Mouse (Mus musculus): ENCODE results near the gene Olfr801. TPM values are rescaled to one million over a fixed set of nuclear protein-coding genes. Genes with fewer than 3 reads are reported as not detected.

Gene Olfr801
- total RNA-seq (2021) = not detected
- long read RNA-seq, experiment 1 = 0 reads
- long read RNA-seq, experiment 2 = 0 reads

DNA sequence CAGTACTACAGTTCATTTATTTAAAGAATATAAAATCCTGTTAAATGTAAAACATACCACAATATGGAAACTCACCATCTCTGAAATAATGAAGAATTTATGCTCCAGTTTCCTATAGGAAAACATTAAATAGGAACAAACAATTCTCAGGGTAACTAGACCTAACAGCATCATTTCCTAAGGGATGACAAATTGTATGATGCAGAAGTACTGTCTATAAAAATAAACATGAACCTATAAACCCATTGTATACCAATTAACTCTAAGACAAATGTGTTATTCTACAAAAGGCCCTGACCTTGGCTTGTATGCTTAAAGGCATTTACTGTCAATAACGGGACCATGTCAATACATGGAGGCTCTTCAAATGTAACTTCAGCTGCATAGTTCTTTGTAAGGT, at the start of gene Olfr801:
TSS of gene Olfr801 (minus strand) at position 101 of the 400 bp plus-strand sequence.
- intact Hi-C loops (cut with DNase I) = no loop called here
- no peak for DNase-seq

GRCm38 (mm10) chr10:129702910-129703309, 29.2 kb upstream of the Olfr801 start, which contains the start of gene Olfr804:
Gene Olfr804, plus strand, starts transcription at chr10:129703210.
- intact Hi-C loops (cut with DNase I) = no loop called here
- DNase-seq = no peak

GRCm38 (mm10) chr10:129694186-129694585, 20.5 kb upstream of the Olfr801 start, which contains the start of gene Olfr803:
Gene Olfr803, minus strand, starts transcription at chr10:129694286.
- no peak for DNase-seq
- intact Hi-C loops (cut with DNase I) = no loop called here

DNA sequence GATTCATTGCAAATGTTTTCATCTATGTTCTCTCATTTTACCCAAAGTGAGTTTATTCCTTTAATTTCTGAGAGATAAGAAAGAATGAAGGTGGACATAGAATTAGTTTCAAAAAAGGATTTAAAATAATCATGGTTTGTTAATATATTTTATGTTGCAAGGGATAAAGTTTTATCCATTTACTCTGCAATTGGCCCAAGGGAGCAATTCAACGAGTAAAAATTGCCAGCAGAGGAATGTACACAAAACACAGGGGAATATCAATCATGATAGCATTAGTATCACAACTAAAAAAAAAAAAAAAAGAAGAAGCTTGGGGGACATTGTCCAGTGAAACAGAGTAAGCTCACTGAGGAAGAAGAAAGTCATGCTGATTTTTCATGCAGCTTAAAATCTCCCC, 14.4 kb upstream of the Olfr801 start, which contains the start of gene Olfr802:
TSS of gene Olfr802 (minus strand) at position 101 of the 400 bp plus-strand sequence.
- intact Hi-C loops (cut with DNase I) = no loop called here
- DNase-seq = no peak

DNA sequence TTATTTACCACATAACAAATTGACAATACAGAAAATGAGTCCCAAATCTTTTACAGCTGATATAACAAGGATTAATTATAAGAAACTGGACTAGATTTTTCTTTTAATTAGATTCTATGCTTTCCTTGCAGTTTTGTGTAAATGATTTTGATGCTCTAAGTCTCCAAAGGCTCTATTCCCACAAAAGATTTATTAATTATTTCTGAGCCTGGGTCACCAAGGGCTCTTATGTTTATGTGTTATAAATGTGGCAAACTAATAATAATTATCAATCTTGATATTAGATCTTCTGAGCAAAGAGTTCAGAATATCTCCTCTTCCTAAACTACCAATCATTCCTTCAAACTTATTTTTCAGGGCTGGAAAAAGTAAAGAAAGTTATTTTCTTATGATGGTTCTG, 16.3 kb downstream of the Olfr801 start, which contains the start of gene Olfr800:
TSS of gene Olfr800 (plus strand) at position 301 of the 400 bp plus-strand sequence.
- intact Hi-C loops (cut with DNase I) = no loop called here
- DNase-seq = no peak

DNA sequence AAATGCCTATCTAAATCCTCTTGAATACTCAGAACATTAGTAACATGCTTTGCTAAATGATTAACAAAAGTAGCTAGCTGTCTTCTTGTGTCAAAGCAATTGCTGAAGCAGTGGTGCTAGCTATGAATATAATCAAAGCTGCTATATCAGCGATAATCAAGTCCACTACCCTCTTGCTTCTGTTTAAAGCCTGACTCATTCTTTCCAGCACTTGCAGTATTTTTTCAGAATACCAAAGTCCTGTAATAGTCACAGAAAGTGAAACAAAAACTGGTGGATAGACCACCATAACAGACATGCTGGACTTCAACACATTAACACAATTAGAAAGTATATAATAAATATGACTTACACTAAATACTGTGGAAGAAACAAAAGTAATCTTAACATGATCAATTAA, 21.9 kb downstream of the Olfr801 start:
- intact Hi-C loops (cut with DNase I) = no loop called here
- no peak for DNase-seq

DNA sequence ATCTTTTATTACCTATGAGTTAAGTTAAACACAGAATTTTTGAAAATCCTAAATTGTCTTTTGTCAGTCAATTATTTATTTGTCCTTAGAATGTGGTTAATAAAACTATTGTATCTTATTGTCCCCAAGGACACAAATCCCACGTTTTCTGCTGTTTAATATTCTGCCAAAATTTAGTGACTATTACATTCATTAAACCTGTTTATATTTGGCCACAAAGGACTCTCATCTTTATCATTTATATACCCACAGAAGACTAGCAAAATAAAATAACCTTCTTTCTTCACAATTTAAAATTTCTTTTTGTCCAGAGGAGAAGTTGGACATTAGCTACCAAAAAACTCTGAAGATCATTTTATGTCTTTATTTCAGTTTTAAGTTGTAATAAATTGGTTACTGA, 36.5 kb downstream of the Olfr801 start, which contains the start of gene Olfr799:
TSS of gene Olfr799 (plus strand) at position 301 of the 400 bp plus-strand sequence.
- intact Hi-C loops (cut with DNase I) = no loop called here
- DNase-seq = no peak

- intact Hi-C loops (cut with DNase I) = no loop called here
- no peak for DNase-seq
Observed at GRCm38 (mm10) chr10:129627834-129628233, 45.8 kb downstream of the Olfr801 start, which contains the start of gene Olfr798. Gene Olfr798, minus strand, starts transcription at chr10:129627934.

DNA sequence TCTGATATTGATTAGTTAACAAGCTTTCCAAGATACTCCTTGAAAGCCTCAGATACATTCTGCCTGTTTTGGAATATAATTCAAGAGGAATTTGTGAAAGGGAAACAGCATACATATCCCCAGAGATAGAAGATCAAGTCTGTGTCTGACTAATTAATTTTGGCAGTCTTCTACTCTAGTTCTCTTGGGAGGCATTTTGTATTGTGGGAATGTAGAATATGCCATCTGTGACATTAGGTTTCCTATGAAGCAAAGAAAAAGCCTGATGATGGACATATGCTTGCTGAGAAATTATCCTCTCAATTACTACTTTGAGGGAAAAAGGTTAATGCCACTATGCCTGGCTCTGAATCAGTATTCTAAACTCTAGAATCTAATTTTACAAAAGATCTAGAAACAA, 50.4 kb downstream of the Olfr801 start:
- intact Hi-C loops (cut with DNase I) = no loop called here
- no peak for DNase-seq

GRCm38 (mm10) chr10:129621724-129622123, 51.9 kb downstream of the Olfr801 start:
- intact Hi-C loops (cut with DNase I) = no loop called here
- DNase-seq = no peak

Other genes starting within 250 kb of the Olfr801 start
- gene Olfr786, start 246.6 kb downstream of the Olfr801 start, total RNA-seq (2021) = not detected
- not detected for gene Olfr787, start 212.0 kb downstream of the Olfr801 start, total RNA-seq (2021)
- not detected for gene Olfr788, start 202.9 kb downstream of the Olfr801 start, total RNA-seq (2021)
- gene Olfr789, start 189.1 kb downstream of the Olfr801 start, total RNA-seq (2021) = not detected
- gene Olfr790, start 175.4 kb downstream of the Olfr801 start, total RNA-seq (2021) = not detected
- not detected for gene Olfr791, start 152.1 kb downstream of the Olfr801 start, total RNA-seq (2021)
- not detected for gene Olfr792, start 134.7 kb downstream of the Olfr801 start, total RNA-seq (2021)
- not detected for gene Olfr794, start 106.2 kb downstream of the Olfr801 start, total RNA-seq (2021)
- gene Olfr796, start 61.3 kb downstream of the Olfr801 start, total RNA-seq (2021) = not detected
- gene Olfr798, start 45.9 kb downstream of the Olfr801 start, total RNA-seq (2021) = not detected
- gene Olfr799, start 36.4 kb downstream of the Olfr801 start, total RNA-seq (2021) = not detected
- not detected for gene Olfr800, start 16.2 kb downstream of the Olfr801 start, total RNA-seq (2021)
- gene Olfr802, start 14.3 kb upstream of the Olfr801 start, total RNA-seq (2021) = not detected
- gene Olfr803, start 20.4 kb upstream of the Olfr801 start, total RNA-seq (2021) = not detected
- gene Olfr804, start 29.3 kb upstream of the Olfr801 start, total RNA-seq (2021) = not detected
- gene Olfr805, start 55.5 kb upstream of the Olfr801 start, total RNA-seq (2021) = not detected
- gene Olfr806, start 68.1 kb upstream of the Olfr801 start, total RNA-seq (2021) = not detected
- not detected for gene Olfr807, start 83.9 kb upstream of the Olfr801 start, total RNA-seq (2021)
- not detected for gene Olfr808, start 91.6 kb upstream of the Olfr801 start, total RNA-seq (2021)
- gene Olfr809, start 100.8 kb upstream of the Olfr801 start, total RNA-seq (2021) = not detected
- not detected for gene Olfr810, start 121.1 kb upstream of the Olfr801 start, total RNA-seq (2021)
- gene Olfr811, start 130.5 kb upstream of the Olfr801 start, total RNA-seq (2021) = not detected
- gene Olfr812, start 172.2 kb upstream of the Olfr801 start, total RNA-seq (2021) = not detected
- not detected for gene Olfr813, start 181.5 kb upstream of the Olfr801 start, total RNA-seq (2021)
- gene Olfr814, start 206.0 kb upstream of the Olfr801 start, total RNA-seq (2021) = not detected
- not detected for gene Olfr815, start 232.0 kb upstream of the Olfr801 start, total RNA-seq (2021)
- not detected for gene Olfr816, start 241.7 kb upstream of the Olfr801 start, total RNA-seq (2021)